Mouse (Mus musculus): ENCODE measurements around the gene Mical3. TPM values are rescaled to one million over a fixed set of nuclear protein-coding genes. Genes with fewer than 3 reads are reported as not detected.

Mical3 gene
- polyA plus RNA-seq, 1 experiment from 2014 or later: 17.0 TPM

- Histone ChIP-seq H3K27ac (replicated peaks; ENCODE audit: low read depth, low read length) (no peak overlapping the region), H3K27me3 (replicated peaks; ENCODE audit: control insufficient read depth, insufficient read depth, low read length) (no peaks in the 10 kb centered on the region), H3K9me3 (ENCODE audit: control insufficient read depth, low read length) (no peaks in the 10 kb centered on the region), H3K36me3 (ENCODE audit: control insufficient read depth, insufficient read depth, low read length) (peaks cover 60% of the 10 kb centered on the region), H3K9ac (ENCODE audit: low read depth, low read length) (no peak overlapping the region), H3K4me1 (ENCODE audit: control insufficient read depth, insufficient read depth, low read length) (no peaks in the 10 kb centered on the region), H3K4me3 (ENCODE audit: low read depth, low read length) (no peak overlapping the region), H3K4me2 (ENCODE audit: low read depth, low read length) (no peak overlapping the region)
- 84% methylated on average over 5 of the region's 5 CpGs for WGBS
- DNase-seq (ENCODE audit: low spot score): no peak
- ATAC-seq (ENCODE audit: low read depth): no peak
Observed at GRCm38 (mm10) chr6:121027314-121027713, 103.5 kb downstream of the Mical3 start.

DNA sequence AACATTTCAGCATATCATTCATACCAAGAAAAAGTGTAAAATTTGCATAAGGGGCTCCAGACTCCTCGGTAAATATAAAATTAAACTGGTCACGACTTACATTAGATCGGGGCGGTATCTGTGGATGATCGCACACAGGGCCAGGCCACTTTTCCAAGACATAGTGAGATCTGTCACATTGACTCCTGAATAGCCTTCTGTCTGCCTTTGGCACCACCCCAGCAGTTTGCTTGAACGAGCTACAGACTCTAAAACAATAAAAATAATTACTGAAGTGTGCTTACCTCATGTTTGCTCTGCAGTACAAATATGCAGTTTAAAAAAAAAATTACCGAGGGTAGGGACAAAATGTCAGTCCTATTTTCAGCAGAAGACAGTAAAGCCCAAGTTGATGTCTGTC is 103.9 kb downstream of the Mical3 start:
- 70% methylated on average over 7 of the region's 7 CpGs for WGBS
- peaks cover 60% of the 10 kb centered on the region for H3K36me3 ChIP-seq (ENCODE audit: control insufficient read depth, insufficient read depth, low read length)
- no peak for ATAC-seq (ENCODE audit: low read depth)

DNA sequence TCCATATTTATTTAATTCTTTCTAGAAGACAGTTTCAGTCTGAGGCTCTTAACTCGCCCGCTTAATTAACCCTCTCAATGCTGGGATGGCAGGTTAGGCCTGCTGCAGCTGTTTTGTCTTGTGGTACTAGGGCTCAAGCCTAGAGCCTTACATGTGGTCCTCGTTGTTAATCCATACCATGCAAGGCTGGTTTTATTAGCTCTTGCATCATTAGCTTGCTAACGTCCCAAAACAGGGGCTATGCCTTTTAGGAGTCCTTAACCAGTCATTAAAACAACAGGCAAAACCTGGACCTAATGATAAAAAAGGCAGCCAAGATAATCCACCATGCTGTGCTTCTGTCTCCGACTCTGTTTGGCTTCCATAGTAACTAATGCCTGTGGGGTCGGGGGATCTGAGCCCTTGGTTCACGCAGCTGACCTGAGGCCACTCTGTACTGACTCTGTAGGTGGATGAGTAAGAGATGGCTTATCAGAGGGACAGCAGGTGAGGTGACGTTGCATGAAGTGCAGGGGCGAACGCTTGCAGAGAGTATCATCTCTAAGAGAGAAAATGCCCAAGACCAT is 104.7 kb downstream of the Mical3 start:
- no peak overlapping the region for H3K27ac ChIP-seq (replicated peaks; ENCODE audit: low read depth, low read length)
- DNase-seq (ENCODE audit: low spot score) (no peak), ATAC-seq (ENCODE audit: low read depth) (no peak)
- no peak overlapping the region for H3K4me2 ChIP-seq (ENCODE audit: low read depth, low read length)
- peaks cover 59% of the 10 kb centered on the region for H3K36me3 ChIP-seq (ENCODE audit: control insufficient read depth, insufficient read depth, low read length)
- WGBS: 53% methylated on average over 10 of the region's 10 CpGs
- H3K27me3 ChIP-seq (replicated peaks; ENCODE audit: control insufficient read depth, insufficient read depth, low read length): no peaks in the 10 kb centered on the region
- no peak overlapping the region for H3K4me3 ChIP-seq (ENCODE audit: low read depth, low read length)
- H3K4me1 ChIP-seq (ENCODE audit: control insufficient read depth, insufficient read depth, low read length): no peaks in the 10 kb centered on the region
- no peaks in the 10 kb centered on the region for H3K9me3 ChIP-seq (ENCODE audit: control insufficient read depth, low read length)
- H3K9ac ChIP-seq (ENCODE audit: low read depth, low read length): no peak overlapping the region

More for the DNA sequence above, 103.9 kb downstream of the Mical3 start:
- Histone ChIP-seq H3K4me1 (ENCODE audit: control insufficient read depth, insufficient read depth, low read length) (no peaks in the 10 kb centered on the region), H3K4me2 (ENCODE audit: low read depth, low read length) (no peak overlapping the region), H3K9ac (ENCODE audit: low read depth, low read length) (no peak overlapping the region), H3K9me3 (ENCODE audit: control insufficient read depth, low read length) (no peaks in the 10 kb centered on the region), H3K27ac (replicated peaks; ENCODE audit: low read depth, low read length) (no peak overlapping the region), H3K27me3 (replicated peaks; ENCODE audit: control insufficient read depth, insufficient read depth, low read length) (no peaks in the 10 kb centered on the region), H3K4me3 (ENCODE audit: low read depth, low read length) (no peak overlapping the region)
- no peak for DNase-seq (ENCODE audit: low spot score)

- H3K4me3 ChIP-seq (ENCODE audit: low read depth, low read length): no peak overlapping the region
- H3K4me2 ChIP-seq (ENCODE audit: low read depth, low read length): no peak overlapping the region
- ATAC-seq (ENCODE audit: low read depth): no peak
- no peaks in the 10 kb centered on the region for H3K9me3 ChIP-seq (ENCODE audit: control insufficient read depth, low read length)
- H3K9ac ChIP-seq (ENCODE audit: low read depth, low read length): no peak overlapping the region
- 97% methylated on average over 4 of the region's 4 CpGs for WGBS
- H3K27me3 ChIP-seq (replicated peaks; ENCODE audit: control insufficient read depth, insufficient read depth, low read length): no peaks in the 10 kb centered on the region
- H3K27ac ChIP-seq (replicated peaks; ENCODE audit: low read depth, low read length): no peak overlapping the region
- no peaks in the 10 kb centered on the region for H3K4me1 ChIP-seq (ENCODE audit: control insufficient read depth, insufficient read depth, low read length)
- no peak for DNase-seq (ENCODE audit: low spot score)
- H3K36me3 ChIP-seq (ENCODE audit: control insufficient read depth, insufficient read depth, low read length): peaks cover 44% of the 10 kb centered on the region
Observed at GRCm38 (mm10) chr6:121018147-121018546, 112.7 kb downstream of the Mical3 start.

DNA sequence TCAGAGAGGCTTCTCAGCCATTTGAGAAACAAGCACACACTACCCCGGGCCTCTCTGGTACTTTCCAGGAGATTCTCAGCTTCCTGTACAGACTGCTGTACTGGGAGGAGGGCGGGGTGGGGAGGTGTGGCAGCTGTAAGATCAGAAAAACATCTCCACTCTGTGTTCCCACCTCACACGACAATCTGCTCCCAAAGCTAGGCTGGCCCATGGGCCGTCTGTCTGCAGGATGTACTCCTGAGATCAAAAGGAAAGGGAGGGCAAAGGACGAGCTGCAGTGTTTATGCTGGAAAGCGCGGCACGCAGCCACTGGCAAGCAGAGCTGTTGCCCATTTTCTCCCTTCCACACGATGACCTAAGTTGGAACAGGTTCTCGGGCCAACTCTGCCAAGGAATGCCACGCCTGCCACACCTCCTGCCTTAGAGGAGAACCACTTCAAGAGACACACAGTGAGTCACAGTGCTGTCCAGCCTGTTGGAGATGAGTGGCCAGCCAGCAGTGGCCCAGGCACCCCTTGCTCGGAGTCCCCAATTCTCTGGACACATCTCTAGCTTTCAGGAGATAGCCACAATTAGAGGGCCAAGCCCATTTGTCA is 113.3 kb downstream of the Mical3 start:
- Histone ChIP-seq H3K4me2 (ENCODE audit: low read depth, low read length) (no peak overlapping the region), H3K4me1 (ENCODE audit: control insufficient read depth, insufficient read depth, low read length) (no peaks in the 10 kb centered on the region), H3K9me3 (ENCODE audit: control insufficient read depth, low read length) (no peaks in the 10 kb centered on the region), H3K36me3 (ENCODE audit: control insufficient read depth, insufficient read depth, low read length) (peaks cover 38% of the 10 kb centered on the region), H3K27me3 (replicated peaks; ENCODE audit: control insufficient read depth, insufficient read depth, low read length) (no peaks in the 10 kb centered on the region), H3K4me3 (ENCODE audit: low read depth, low read length) (no peak overlapping the region), H3K27ac (replicated peaks; ENCODE audit: low read depth, low read length) (no peak overlapping the region), H3K9ac (ENCODE audit: low read depth, low read length) (no peak overlapping the region)
- DNase-seq (ENCODE audit: low spot score): no peak
- 65% methylated on average over 12 of the region's 12 CpGs for WGBS
- ATAC-seq (ENCODE audit: low read depth): no peak

GRCm38 (mm10) chr6:121016097-121016496 is 114.7 kb downstream of the Mical3 start:
- H3K4me1 ChIP-seq (ENCODE audit: control insufficient read depth, insufficient read depth, low read length): no peaks in the 10 kb centered on the region
- H3K27ac ChIP-seq (replicated peaks; ENCODE audit: low read depth, low read length): no peak overlapping the region
- no peak overlapping the region for H3K4me2 ChIP-seq (ENCODE audit: low read depth, low read length)
- H3K9me3 ChIP-seq (ENCODE audit: control insufficient read depth, low read length): no peaks in the 10 kb centered on the region
- DNase-seq (ENCODE audit: low spot score) (no peak), ATAC-seq (ENCODE audit: low read depth) (no peak)
- H3K9ac ChIP-seq (ENCODE audit: low read depth, low read length): no peak overlapping the region
- no peaks in the 10 kb centered on the region for H3K27me3 ChIP-seq (replicated peaks; ENCODE audit: control insufficient read depth, insufficient read depth, low read length)
- 89% methylated on average over 5 of the region's 5 CpGs for WGBS
- no peak overlapping the region for H3K4me3 ChIP-seq (ENCODE audit: low read depth, low read length)
- peaks cover 35% of the 10 kb centered on the region for H3K36me3 ChIP-seq (ENCODE audit: control insufficient read depth, insufficient read depth, low read length)

DNA sequence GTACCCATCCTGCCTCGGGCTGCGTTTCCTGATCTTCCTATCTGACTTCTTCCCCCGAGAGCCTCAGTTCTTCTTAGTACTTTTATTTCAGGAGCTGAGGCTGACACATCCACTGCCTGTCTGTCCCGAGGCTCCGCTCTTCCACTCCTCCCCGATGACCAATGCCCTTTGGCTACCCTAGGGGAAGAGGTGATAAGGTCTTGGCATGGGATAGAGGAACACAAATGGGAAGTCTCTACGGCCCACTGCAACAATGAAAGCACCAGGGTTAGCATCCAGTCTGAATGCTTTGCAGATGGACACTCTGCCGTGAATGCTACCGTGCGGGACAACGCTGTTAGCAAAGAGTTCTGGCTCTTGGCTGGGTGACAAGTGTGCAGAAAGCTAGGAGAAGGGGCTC is 116.5 kb downstream of the Mical3 start:
- no peak overlapping the region for H3K9ac ChIP-seq (ENCODE audit: low read depth, low read length)
- H3K4me1 ChIP-seq (ENCODE audit: control insufficient read depth, insufficient read depth, low read length): no peaks in the 10 kb centered on the region
- H3K27me3 ChIP-seq (replicated peaks; ENCODE audit: control insufficient read depth, insufficient read depth, low read length): no peaks in the 10 kb centered on the region
- ATAC-seq (ENCODE audit: low read depth) (no peak), DNase-seq (ENCODE audit: low spot score) (no peak)
- H3K27ac ChIP-seq (replicated peaks; ENCODE audit: low read depth, low read length): no peak overlapping the region
- H3K4me3 ChIP-seq (ENCODE audit: low read depth, low read length): no peak overlapping the region
- H3K4me2 ChIP-seq (ENCODE audit: low read depth, low read length): no peak overlapping the region
- WGBS: 80% methylated on average over 11 of the region's 11 CpGs
- no peaks in the 10 kb centered on the region for H3K9me3 ChIP-seq (ENCODE audit: control insufficient read depth, low read length)
- H3K36me3 ChIP-seq (ENCODE audit: control insufficient read depth, insufficient read depth, low read length): peaks cover 20% of the 10 kb centered on the region; the same call in 1 of the 2 replicates

DNA sequence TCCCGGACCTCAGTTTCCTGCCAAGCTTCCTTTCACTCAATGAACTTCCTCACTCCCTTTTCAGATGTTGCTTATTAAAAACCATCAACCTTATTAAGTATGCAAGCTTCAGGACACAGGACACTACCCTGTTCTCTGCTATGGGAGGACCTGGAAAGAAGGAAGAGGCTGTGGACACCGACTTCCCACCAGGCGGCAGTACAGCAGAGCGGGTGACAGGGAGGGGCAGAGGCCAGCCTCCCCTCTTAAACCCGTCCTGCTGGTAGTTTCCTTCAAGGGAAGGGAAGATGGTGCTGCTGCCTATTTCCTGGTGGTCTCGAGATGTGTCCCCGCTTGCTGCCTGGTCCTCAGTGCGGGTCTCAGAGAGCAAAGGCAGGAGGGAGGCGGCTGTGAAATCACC is 117.0 kb downstream of the Mical3 start:
- Histone ChIP-seq H3K4me3 (ENCODE audit: low read depth, low read length) (no peak overlapping the region), H3K4me2 (ENCODE audit: low read depth, low read length) (no peak overlapping the region), H3K27ac (replicated peaks; ENCODE audit: low read depth, low read length) (no peak overlapping the region), H3K4me1 (ENCODE audit: control insufficient read depth, insufficient read depth, low read length) (no peaks in the 10 kb centered on the region), H3K9ac (ENCODE audit: low read depth, low read length) (no peak overlapping the region), H3K27me3 (replicated peaks; ENCODE audit: control insufficient read depth, insufficient read depth, low read length) (no peaks in the 10 kb centered on the region), H3K36me3 (ENCODE audit: control insufficient read depth, insufficient read depth, low read length) (peaks cover 22% of the 10 kb centered on the region; the same call in 1 of the 2 replicates), H3K9me3 (ENCODE audit: control insufficient read depth, low read length) (no peaks in the 10 kb centered on the region)
- 39% methylated on average over 9 of the region's 9 CpGs for WGBS
- peak; percentile 51 for DNase-seq (ENCODE audit: low spot score)
- ATAC-seq (ENCODE audit: low read depth): peak; percentile 73

- peaks cover 22% of the 10 kb centered on the region; the same call in 1 of the 2 replicates for H3K36me3 ChIP-seq (ENCODE audit: control insufficient read depth, insufficient read depth, low read length)
- WGBS: 80% methylated on average over 11 of the region's 11 CpGs
- no peaks in the 10 kb centered on the region for H3K9me3 ChIP-seq (ENCODE audit: control insufficient read depth, low read length)
- no peak for DNase-seq (ENCODE audit: low spot score)
- H3K4me1 ChIP-seq (ENCODE audit: control insufficient read depth, insufficient read depth, low read length): no peaks in the 10 kb centered on the region
- H3K9ac ChIP-seq (ENCODE audit: low read depth, low read length): no peak overlapping the region
- no peaks in the 10 kb centered on the region for H3K27me3 ChIP-seq (replicated peaks; ENCODE audit: control insufficient read depth, insufficient read depth, low read length)
- H3K4me3 ChIP-seq (ENCODE audit: low read depth, low read length): no peak overlapping the region
- no peak overlapping the region for H3K27ac ChIP-seq (replicated peaks; ENCODE audit: low read depth, low read length)
- no peak overlapping the region for H3K4me2 ChIP-seq (ENCODE audit: low read depth, low read length)
- no peak for ATAC-seq (ENCODE audit: low read depth)
Observed at GRCm38 (mm10) chr6:121011709-121012108, 119.1 kb downstream of the Mical3 start.

Data from embryonic facial prominence, embryonic 14.5 days (tissue).